Mouse (Mus musculus) kidney, adult 2 months (tissue): Measurements from ENCODE around the gene Eps15l1. TPM values are rescaled to one million over a fixed set of nuclear protein-coding genes. Genes with fewer than 3 reads are reported as not detected.

Experiments
- DNase-seq: peaks from one replicate; pipeline ENCODE4 v3.0.0; 2021
- H3K27ac ChIP-seq: fragments of 200-500 bp; 2 replicates; pipeline ENCODE4 v1.5.1; 2012; ENCODE audit warnings: low read depth, low read length, control low read depth, inconsistent platforms; ENCODE audit not compliant: insufficient read depth
- H3K27me3 ChIP-seq: fragments of 200-500 bp; replicated peaks from 2 replicates; pipeline ENCODE4 v1.6.1; 2012; ENCODE audit warnings: mild to moderate bottlenecking, moderate library complexity, low read length, inconsistent platforms; ENCODE audit not compliant: control insufficient read depth, insufficient read depth
- H3K36me3 ChIP-seq: fragments of 200-500 bp; 2 replicates; pipeline ENCODE4 v1.6.1; 2012; ENCODE audit warnings: mild to moderate bottlenecking, moderate library complexity, low read length, inconsistent platforms; ENCODE audit not compliant: control insufficient read depth, insufficient read depth
- H3K4me1 ChIP-seq: fragments of 200-500 bp; 2 replicates; pipeline ENCODE4 v1.6.1; 2011; ENCODE audit warnings: low read length; ENCODE audit not compliant: control insufficient read depth, insufficient read depth
- H3K4me3 ChIP-seq: fragments of 200-500 bp; 2 replicates; pipeline ENCODE4 v1.5.1; 2011; ENCODE audit warnings: mild to moderate bottlenecking, low read depth, low read length, control low read depth; ENCODE audit not compliant: insufficient read depth
- CTCF ChIP-seq: fragments of 200-500 bp; conservative IDR thresholded peaks from 2 replicates; pipeline ENCODE4 v1.5.1; 2011; ENCODE audit warnings: low read depth, mild to moderate bottlenecking, control low read depth, low read length, moderate library complexity, mixed read lengths; ENCODE audit not compliant: insufficient read depth, insufficient read length
- POLR2A ChIP-seq: fragments of 200-500 bp; IDR thresholded peaks from one replicate; pipeline ENCODE4 v1.6.1; 2011; ENCODE audit warnings: low read depth, low read length, control low read depth
- WGBS: fragments of 180-500 bp; shearing (Covaris S2); methylation state at CpG from one replicate; pipeline ENCODE4 v1.1.7; 2018; 5-methylcytosine and 5-hydroxymethylcytosine counted together
- polyA plus RNA-seq: library from polyadenylated mRNA; depleted of rRNA; stranded (reverse); fragments of >200 nt; gene quantifications from 2 replicates; pipeline ENCODE4 v1.2.3, GENCODE M21; 2012

Gene Eps15l1
- polyA plus RNA-seq, 1 experiment, result 30.3 TPM

- DNase-seq, result no peak
- Histone ChIP-seq H3K4me1 (0 out of 2 replicates have a peak, but pooled peaks cover 2% of the 10 kb centered on the region), H3K4me3 (no peak overlapping the region), H3K36me3 (no peaks in the 10 kb centered on the region), H3K27me3 (no peaks in the 10 kb centered on the region), H3K27ac (no peak overlapping the region)
- WGBS, result 91% methylated on average over 10 of the region's 10 CpGs
- no peak for TF ChIP-seq POLR2A
Observed at GRCm38 (mm10) chr8:72316053-72316695, 105.1 kb downstream of the Eps15l1 start.

GRCm38 (mm10) chr8:72312926-72313518 is 108.2 kb downstream of the Eps15l1 start:
- Histone ChIP-seq H3K4me1 (peaks cover 4% of the 10 kb centered on the region; the same call in 1 of the 2 replicates), H3K36me3 (no peaks in the 10 kb centered on the region), H3K27ac (no peak overlapping the region), H3K27me3 (no peaks in the 10 kb centered on the region), H3K4me3 (no peak overlapping the region)
- no peak for DNase-seq
- WGBS, result 90% methylated on average over 3 of the region's 3 CpGs
- no peak for TF ChIP-seq CTCF
- TF ChIP-seq POLR2A, result no peak

- Histone ChIP-seq H3K4me3 (no peak overlapping the region), H3K4me1 (peaks cover 4% of the 10 kb centered on the region; the same call in 1 of the 2 replicates), H3K27ac (no peak overlapping the region), H3K27me3 (no peaks in the 10 kb centered on the region), H3K36me3 (no peaks in the 10 kb centered on the region)
- TF ChIP-seq POLR2A, result no peak
- TF ChIP-seq CTCF, result no peak
- DNase-seq, result peak; percentile 93
- WGBS, result 36% methylated on average over 8 of the region's 8 CpGs
Observed at GRCm38 (mm10) chr8:72310849-72311506, 110.3 kb downstream of the Eps15l1 start.

DNA sequence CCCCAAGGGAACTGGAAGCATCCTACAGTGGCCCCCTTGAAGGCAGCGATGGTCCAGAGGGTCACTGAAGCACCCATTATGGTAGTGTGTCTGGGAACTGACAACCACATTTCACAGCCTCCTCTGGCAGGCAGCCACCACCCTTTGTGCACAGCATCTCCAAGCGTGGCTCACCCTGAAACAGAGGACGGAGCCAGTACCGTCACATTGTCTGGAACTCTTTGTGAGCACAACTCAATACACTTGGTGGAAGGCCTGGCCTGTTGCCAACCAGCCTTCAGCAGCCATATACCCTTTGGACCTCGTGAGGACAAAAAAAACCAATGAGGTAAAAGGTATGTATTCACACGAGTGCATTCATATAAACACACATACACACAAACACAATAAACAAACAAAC is 113.0 kb downstream of the Eps15l1 start:
- WGBS, result 38% methylated on average over 6 of the region's 6 CpGs
- no peak overlapping the region for H3K4me3 ChIP-seq
- no peak overlapping the region for H3K27ac ChIP-seq
- H3K4me1 ChIP-seq, result peaks cover 4% of the 10 kb centered on the region; the same call in 1 of the 2 replicates
- no peaks in the 10 kb centered on the region for H3K36me3 ChIP-seq
- no peaks in the 10 kb centered on the region for H3K27me3 ChIP-seq
- TF ChIP-seq POLR2A (no peak), CTCF (no peak)
- DNase-seq, result peak; percentile 67

DNA sequence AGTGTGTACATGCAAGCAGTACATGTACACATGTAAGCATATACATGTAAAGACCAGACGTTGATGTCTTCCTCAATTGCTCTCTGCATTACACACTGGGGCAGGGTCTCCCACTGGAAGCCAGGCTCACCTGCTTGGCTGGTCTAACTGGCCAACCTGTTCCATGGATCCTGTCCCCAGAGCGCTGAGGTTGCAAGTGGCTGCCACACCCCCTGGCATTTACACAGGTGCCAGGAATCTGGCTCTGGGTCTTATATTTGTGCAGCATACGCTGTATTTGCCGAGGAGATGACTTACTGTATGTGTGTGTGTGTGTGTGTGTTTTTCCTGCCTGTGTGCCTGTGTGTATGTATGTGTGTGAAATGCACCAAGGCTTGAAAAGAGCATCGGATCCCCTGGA is 114.3 kb downstream of the Eps15l1 start:
- 81% methylated on average over 5 of the region's 5 CpGs for WGBS
- no peak for DNase-seq
- no peaks in the 10 kb centered on the region for H3K36me3 ChIP-seq
- H3K27me3 ChIP-seq, result no peaks in the 10 kb centered on the region
- H3K27ac ChIP-seq, result no peak overlapping the region
- H3K4me3 ChIP-seq, result no peak overlapping the region
- peaks cover 8% of the 10 kb centered on the region; the same call in 1 of the 2 replicates for H3K4me1 ChIP-seq
- TF ChIP-seq CTCF (no peak), POLR2A (no peak)

- TF ChIP-seq CTCF (no peak), POLR2A (no peak)
- H3K27me3 ChIP-seq, result no peaks in the 10 kb centered on the region
- H3K36me3 ChIP-seq, result no peaks in the 10 kb centered on the region
- no peak within 1 kb of the TSS for H3K27ac ChIP-seq
- 86% methylated on average over 16 of the region's 16 CpGs for WGBS
- no peak for DNase-seq
- 0 out of 2 replicates have a peak, but pooled peaks cover 4% of the 10 kb centered on the region for H3K4me1 ChIP-seq
- H3K4me3 ChIP-seq, result no peak within 1 kb of the TSS
Observed at GRCm38 (mm10) chr8:72305210-72305905, 115.9 kb downstream of the Eps15l1 start, which contains the start of gene Gm10282. TSS of gene Gm10282 (minus strand) at chr8:72305260.
